Mouse (Mus musculus) CH12.LX (cell line): Measurements from ENCODE around the gene Qpctl. TPM values are rescaled to one million over a fixed set of nuclear protein-coding genes. Genes with fewer than 3 reads are reported as not detected.

Experiments
- DNase-seq: peaks from one replicate; pipeline ENCODE4 v3.0.0-alpha.2; 2013; ENCODE audit errors: extremely low read depth
- H3K27ac ChIP-seq: 2 replicates; pipeline ENCODE4 v1.5.1; 2012; ENCODE audit warnings: low read depth, mild to moderate bottlenecking, control low read depth, moderate library complexity; ENCODE audit not compliant: insufficient read depth
- H3K27me3 ChIP-seq: replicated peaks from 2 replicates; pipeline ENCODE3; 2012; ENCODE audit warnings: inconsistent platforms
- H3K36me3 ChIP-seq, 2 experiments: replicated peaks in 1 of 2; 2 replicates each; pipeline versions ENCODE3 to v1.6.1; 2012; ENCODE audit warnings: inconsistent platforms in 1 of 2, low read length in 1 of 2, mild to moderate bottlenecking in 1 of 2, mixed read lengths in 1 of 2, moderate library complexity in 1 of 2; ENCODE audit not compliant: control insufficient read depth in 1 of 2, insufficient read depth in 1 of 2
- H3K4me1 ChIP-seq, 2 experiments: 2 replicates each; pipeline ENCODE4 v1.6.1; 2012; ENCODE audit warnings: inconsistent platforms in 1 of 2, moderate library complexity in 1 of 2; ENCODE audit not compliant: insufficient read depth in 2 of 2, control insufficient read depth in 1 of 2
- H3K4me2 ChIP-seq: 2 replicates; pipeline ENCODE4 v1.6.1; 2012; ENCODE audit warnings: low read depth, mild to moderate bottlenecking, control low read depth; ENCODE audit not compliant: poor library complexity, insufficient read depth, severe bottlenecking
- H3K4me3 ChIP-seq, 3 experiments: fragments of 150-350 bp in 1 of 3; sonication (generic) in 1 of 3; replicated peaks in 1 of 3; 2 replicates each; pipeline versions ENCODE3 to v1.5.1; 2011 to 2012; ENCODE audit warnings: low read depth in 2 of 3, low read length in 2 of 3, mild to moderate bottlenecking in 2 of 3, moderate library complexity in 2 of 3, control low read depth in 1 of 3, improper control_type of control experiment in 1 of 3, inconsistent platforms in 1 of 3, mixed read lengths in 1 of 3; ENCODE audit not compliant: poor library complexity in 1 of 3
- H3K79me2 ChIP-seq: replicated peaks from 2 replicates; pipeline ENCODE4 v1.6.1; 2012; ENCODE audit warnings: mild to moderate bottlenecking, moderate library complexity; ENCODE audit not compliant: control insufficient read depth, poor library complexity, insufficient read depth, severe bottlenecking; ENCODE audit errors: extremely low read depth
- H3K9ac ChIP-seq: 2 replicates; pipeline ENCODE4 v1.6.1; 2012; ENCODE audit warnings: low read depth, mild to moderate bottlenecking, control low read depth, moderate library complexity; ENCODE audit not compliant: insufficient read depth
- H3K9me3 ChIP-seq: replicated peaks from 2 replicates; pipeline ENCODE3; 2012; ENCODE audit warnings: low read length, inconsistent platforms, mixed read lengths
- BHLHE40 ChIP-seq: IDR thresholded peaks from 2 replicates; pipeline ENCODE4 v1.6.1; 2011; ENCODE audit warnings: mild to moderate bottlenecking, low read depth, low read length, improper control_type of control experiment
- CHD2 ChIP-seq: IDR thresholded peaks from 2 replicates; pipeline ENCODE4 v1.6.1; 2011; ENCODE audit warnings: low read length, improper control_type of control experiment
- CTCF ChIP-seq, 2 experiments: IDR thresholded peaks in 1 of 2; conservative IDR thresholded peaks in 1 of 2; 2 replicates each; pipeline ENCODE4 v1.5.1; 2011 to 2012; ENCODE audit warnings: low read depth in 2 of 2, low read length in 2 of 2, improper control_type of control experiment in 1 of 2, inconsistent platforms in 1 of 2, mild to moderate bottlenecking in 1 of 2, moderate library complexity in 1 of 2
- E2F4 ChIP-seq: IDR thresholded peaks from 2 replicates; pipeline ENCODE4 v1.6.1; 2011; ENCODE audit warnings: low read depth, low read length, improper control_type of control experiment; ENCODE audit not compliant: insufficient replicate concordance
- ELF1 ChIP-seq: IDR thresholded peaks from 2 replicates; pipeline ENCODE4 v1.6.1; 2014; ENCODE audit warnings: low read depth, mild to moderate bottlenecking, inconsistent platforms, low read length, improper control_type of control experiment
- ETS1 ChIP-seq: conservative IDR thresholded peaks from 2 replicates; pipeline ENCODE4 v1.6.1; 2012; ENCODE audit warnings: low read depth, mild to moderate bottlenecking, inconsistent platforms, low read length, improper control_type of control experiment, moderate library complexity
- IRF4 ChIP-seq: IDR thresholded peaks from 2 replicates; pipeline ENCODE4 v1.6.1; 2014; ENCODE audit warnings: low read depth, mild to moderate bottlenecking, inconsistent platforms, low read length, improper control_type of control experiment
- JUND ChIP-seq: conservative IDR thresholded peaks from 2 replicates; pipeline ENCODE4 v1.6.1; 2011; ENCODE audit warnings: low read depth, low read length, improper control_type of control experiment
- MAX ChIP-seq: IDR thresholded peaks from 2 replicates; pipeline ENCODE4 v1.6.1; 2011; ENCODE audit warnings: low read length, improper control_type of control experiment
- MAZ ChIP-seq: IDR thresholded peaks from 2 replicates; pipeline ENCODE4 v1.6.1; 2012; ENCODE audit warnings: low read depth, mild to moderate bottlenecking, inconsistent platforms, low read length, improper control_type of control experiment, moderate library complexity
- MXI1 ChIP-seq: IDR thresholded peaks from 2 replicates; pipeline ENCODE4 v1.6.1; 2011; ENCODE audit warnings: mild to moderate bottlenecking, low read depth, low read length, improper control_type of control experiment
- MYC ChIP-seq: IDR thresholded peaks from 2 replicates; pipeline ENCODE4 v1.6.1; 2011; ENCODE audit warnings: low read depth, mild to moderate bottlenecking, improper control_type of control experiment, low read length
- NELFE ChIP-seq: IDR thresholded peaks from 2 replicates; pipeline ENCODE4 v1.6.1; 2011; ENCODE audit warnings: low read depth, low read length, improper control_type of control experiment
- PAX5 ChIP-seq: IDR thresholded peaks from 2 replicates; pipeline ENCODE4 v1.6.1; 2012; ENCODE audit warnings: low read length, inconsistent platforms, mixed read lengths
- POLR2AphosphoS2 ChIP-seq: IDR thresholded peaks from 2 replicates; pipeline ENCODE4 v1.6.1; 2011; ENCODE audit warnings: low read depth, low read length, improper control_type of control experiment
- RAD21 ChIP-seq: IDR thresholded peaks from 2 replicates; pipeline ENCODE4 v1.6.1; 2011; ENCODE audit warnings: low read depth, mild to moderate bottlenecking, low read length, improper control_type of control experiment, moderate library complexity
- RCOR1 ChIP-seq: conservative IDR thresholded peaks from 2 replicates; pipeline ENCODE4 v1.6.1; 2012; ENCODE audit warnings: low read depth, mild to moderate bottlenecking, inconsistent platforms, low read length, improper control_type of control experiment
- SMC3 ChIP-seq: IDR thresholded peaks from 2 replicates; pipeline ENCODE4 v1.6.1; 2011; ENCODE audit warnings: low read depth, low read length, improper control_type of control experiment
- TCF12 ChIP-seq: IDR thresholded peaks from 2 replicates; pipeline ENCODE4 v1.6.1; 2014; ENCODE audit warnings: low read depth, mild to moderate bottlenecking, inconsistent platforms, low read length, improper control_type of control experiment
- UBTF ChIP-seq: IDR thresholded peaks from 2 replicates; pipeline ENCODE4 v1.6.1; 2012; ENCODE audit warnings: low read depth, mild to moderate bottlenecking, inconsistent platforms, low read length, improper control_type of control experiment, moderate library complexity
- ZC3H11A ChIP-seq: IDR thresholded peaks from 2 replicates; pipeline ENCODE4 v1.6.1; 2012; ENCODE audit warnings: low read depth, mild to moderate bottlenecking, inconsistent platforms, low read length, improper control_type of control experiment
- ZMIZ1 ChIP-seq: IDR thresholded peaks from 2 replicates; pipeline ENCODE4 v1.6.1; 2012; ENCODE audit warnings: low read depth, mild to moderate bottlenecking, inconsistent platforms, low read length, improper control_type of control experiment
- dilution Hi-C: fragments of 300-500 bp; cut with MboI; formaldehyde crosslinking; loops from 2 replicates; pipeline ENCODE4 v1.14.3; 2020; ENCODE audit warnings: low sequenced_read_pairs; ENCODE audit not compliant: extremely low pct_unique_long_range_greater_than_20kb, extremely low pct_ligation_motif_present
- in situ Hi-C: fragments of 300-500 bp; cut with MboI; formaldehyde crosslinking; loops from 3 replicates; pipeline ENCODE4 v1.14.3; 2019; ENCODE audit warnings: low sequenced_read_pairs, low pct_ligation_motif_present, low pct_unique_long_range_greater_than_20kb, mixed read lengths
- polyA plus RNA-seq: library from polyadenylated mRNA; unstranded; fragments of >175 nt; gene quantifications from 2 replicates; pipeline ENCODE4 v1.2.1, GENCODE M21; 2012; ENCODE audit warnings: low read depth; ENCODE audit not compliant: insufficient read length
- total RNA-seq, 2 experiments: library from RNA; depleted of rRNA; stranded (reverse); fragments of 300-350 nt in 1 of 2; fragments of >200 nt in 1 of 2; gene quantifications; 2 replicates each; pipeline ENCODE4 v1.2.3; 2012 to 2014

Gene Qpctl
- total and polyA plus RNA-seq, 3 experiments: 5.2 to 9.8 (median 9.6) TPM

GRCm38 (mm10) chr7:19093537-19094385 is 55.3 kb downstream of the Qpctl start (continued):
- TF ChIP-seq CHD2 (peak; percentile 84), RCOR1 (0 out of 2 replicates have a peak, but pooled peaks have one; percentile 50), CTCF (conservative IDR thresholded peaks at IDR 0.05 in 1 of 2, IDR thresholded peaks at IDR 0.05 in 1 of 2; ENCODE audit: low read depth in 2 of 2, low read length in 2 of 2) (no peak), E2F4 (no peak), JUND (no peak), UBTF (no peak), POLR2AphosphoS2 (no peak), SMC3 (no peak), NELFE (peak; percentile 44; the same call in 1 of the 2 replicates)

- Histone ChIP-seq H3K9me3 (no peaks in the 10 kb centered on the region), H3K4me1 (peaks cover 5 to 28% of the 10 kb centered on the region in 2 experiments; a peak in 3 of 4 replicates), H3K79me2 (no peaks in the 10 kb centered on the region), H3K9ac (peak overlapping the region; percentile 1; the same call in 1 of the 2 replicates), H3K4me3 (peak overlapping the region; percentile 48 to 67 (median 62)), H3K27me3 (peaks cover 82% of the 10 kb centered on the region), H3K27ac (no peak overlapping the region), H3K4me2 (peak overlapping the region; percentile 76), H3K36me3 (no peaks in the 10 kb centered on the region)
- DNase-seq: peak; percentile 72
- peak; percentile 65; the same call in 1 of the 2 replicates for TF ChIP-seq MXI1
- peak; percentile 85 for TF ChIP-seq RAD21
- TF ChIP-seq CTCF (conservative IDR thresholded peaks at IDR 0.05 in 1 of 2, IDR thresholded peaks at IDR 0.05 in 1 of 2; ENCODE audit: low read depth in 2 of 2, low read length in 2 of 2): peak in 1 of 2 experiments; percentile 96; a peak in 2 of 4 replicates
- TF ChIP-seq BHLHE40: peak; percentile 74
- no peak for TF ChIP-seq ETS1
- 0 out of 2 replicates have a peak, but pooled peaks have one; percentile 34 for TF ChIP-seq TCF12
- peak; percentile 21; the same call in 1 of the 2 replicates for TF ChIP-seq MAX
- TF ChIP-seq SMC3: peak; percentile 86
- 0 out of 2 replicates have a peak, but pooled peaks have one; percentile 14 for TF ChIP-seq ELF1
- peak; percentile 47 for TF ChIP-seq ZC3H11A
- TF ChIP-seq MYC: no peak
- no peak for TF ChIP-seq ZMIZ1
- TF ChIP-seq PAX5: no peak
- TF ChIP-seq MAZ: peak; percentile 73
- peak; percentile 52; the same call in 1 of the 2 replicates for TF ChIP-seq IRF4
- in situ Hi-C loops: no loop called here
- dilution Hi-C loops: no loop called here
Observed at GRCm38 (mm10) chr7:19093174-19093521, 55.9 kb downstream of the Qpctl start.
